Mouse (Mus musculus): ENCODE results near the gene Rap1gds1.

Gene Rap1gds1

DNA sequence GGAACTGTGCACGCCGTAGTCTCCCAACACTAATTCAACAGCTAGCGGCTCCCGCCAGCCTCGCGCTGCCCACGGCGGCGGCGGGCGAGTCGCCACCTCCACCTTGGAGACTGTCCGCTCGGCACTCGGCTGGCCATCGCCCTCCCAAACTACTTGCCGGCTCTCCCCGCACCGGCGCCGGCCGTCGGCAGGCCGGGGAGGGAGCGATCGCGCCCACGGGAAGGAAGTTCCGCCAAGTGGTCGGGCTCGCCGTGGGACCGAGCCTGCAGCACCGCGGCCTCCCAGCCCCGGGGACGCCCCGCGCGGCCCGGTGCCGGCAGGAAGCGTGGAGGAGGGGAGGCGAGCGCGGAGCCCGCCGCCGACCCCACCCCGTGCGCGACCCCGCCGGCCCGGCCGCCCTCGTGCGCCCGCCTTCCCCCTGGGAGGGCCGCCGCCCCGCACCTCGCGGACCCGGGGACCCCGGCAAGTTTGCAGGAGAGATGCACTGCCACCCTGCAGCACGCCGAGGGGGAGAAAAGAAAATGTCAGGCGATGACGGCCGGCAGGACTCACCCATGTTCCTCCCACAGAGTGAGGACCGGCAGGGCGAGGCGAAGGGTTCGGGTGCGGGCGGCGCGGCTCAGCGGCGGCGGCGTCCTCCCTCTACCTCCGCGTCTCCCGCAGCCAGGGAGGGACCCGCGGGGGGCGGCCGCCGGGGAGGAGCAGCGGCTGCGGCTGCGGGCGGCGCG is at the start of gene Rap1gds1:
Gene Rap1gds1 (minus strand): TSS at position 718 of the 728 bp plus-strand sequence.
- peak; percentile 9 to 28 for DNase-seq (ENCODE audit: low read depth in 1 of 2, low spot score in 2 of 2)

DNA sequence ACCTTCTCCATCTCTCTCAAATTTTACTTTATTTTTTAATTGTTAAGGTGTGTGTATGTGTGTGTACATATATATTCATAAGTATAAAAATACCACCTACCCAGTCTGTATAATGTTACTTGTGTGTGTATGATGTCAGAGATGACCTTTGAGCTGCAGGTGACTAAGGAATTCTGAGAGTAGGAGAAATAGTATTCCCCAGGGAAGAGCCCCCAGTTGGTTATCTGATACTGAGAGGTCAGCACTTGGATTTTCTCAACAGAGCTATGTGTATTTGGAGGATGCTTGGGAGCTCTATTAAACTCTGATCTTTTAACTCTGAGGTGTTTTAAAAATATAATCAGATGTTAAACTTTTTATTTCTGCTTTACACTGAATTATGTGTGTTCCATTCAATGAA is 43.4 kb upstream of the Rap1gds1 start:
- no peak for DNase-seq (ENCODE audit: low read depth in 1 of 2, low spot score in 2 of 2)

GRCm38 (mm10) chr3:139116733-139117337 is 41.8 kb upstream of the Rap1gds1 start:
- no peak for DNase-seq (ENCODE audit: low read depth in 1 of 2, low spot score in 2 of 2)

- no peak for DNase-seq (ENCODE audit: low read depth in 1 of 2, low spot score in 2 of 2)
Measured at GRCm38 (mm10) chr3:139112335-139112973, 37.5 kb upstream of the Rap1gds1 start.

- DNase-seq (ENCODE audit: low read depth in 1 of 2, low spot score in 2 of 2) = no peak
Measured at GRCm38 (mm10) chr3:139111877-139112276, 36.9 kb upstream of the Rap1gds1 start.

- DNase-seq (ENCODE audit: low read depth in 1 of 2, low spot score in 2 of 2) = no peak
Measured at GRCm38 (mm10) chr3:139108176-139108575, 33.2 kb upstream of the Rap1gds1 start.

DNA sequence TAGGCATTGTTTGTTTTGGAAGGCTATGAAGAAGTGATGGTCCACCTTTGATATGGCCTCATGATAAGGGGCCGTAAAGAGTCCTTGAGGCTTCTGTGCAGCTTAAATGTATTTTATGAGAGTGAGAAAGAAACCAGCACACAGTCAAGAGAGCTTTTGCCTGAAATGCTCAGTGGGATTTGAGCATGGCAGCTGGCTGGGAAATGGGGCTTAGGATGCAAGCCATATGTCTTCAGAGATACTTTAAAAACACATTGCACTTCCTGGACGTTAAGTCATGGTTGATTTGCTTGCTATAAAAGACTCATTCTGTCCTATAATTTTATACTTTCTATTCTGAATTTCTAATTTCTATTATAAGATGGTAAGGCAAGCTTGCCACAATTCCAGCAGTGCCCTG is 28.9 kb upstream of the Rap1gds1 start:
- DNase-seq (ENCODE audit: low read depth in 1 of 2, low spot score in 2 of 2) = no peak

- DNase-seq (ENCODE audit: low read depth in 1 of 2, low spot score in 2 of 2) = no peak
Measured at GRCm38 (mm10) chr3:139103346-139103745, 28.3 kb upstream of the Rap1gds1 start.

- DNase-seq (ENCODE audit: low read depth in 1 of 2, low spot score in 2 of 2) = no peak
Measured at GRCm38 (mm10) chr3:139101941-139102340, 26.9 kb upstream of the Rap1gds1 start.

DNA sequence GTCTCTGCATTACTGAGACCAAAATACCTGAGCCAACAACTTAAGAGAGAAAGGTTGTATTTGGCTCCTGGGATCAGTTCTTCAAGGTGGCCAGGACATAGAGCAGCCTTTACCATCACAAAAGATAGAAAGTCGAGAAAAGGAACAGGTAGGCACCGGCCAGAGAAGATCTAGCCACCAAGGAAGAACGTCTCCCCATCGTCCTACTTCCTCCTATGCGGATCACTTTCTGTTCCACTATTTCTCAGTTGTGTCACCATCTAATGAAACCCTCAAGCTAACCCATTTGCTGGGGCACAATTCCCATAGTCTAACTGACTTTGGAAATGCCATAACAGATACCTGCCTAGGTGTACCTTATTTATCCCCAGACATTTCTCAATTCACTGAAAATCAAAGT is 24.3 kb upstream of the Rap1gds1 start:
- DNase-seq (ENCODE audit: low read depth in 1 of 2, low spot score in 2 of 2) = no peak

- DNase-seq (ENCODE audit: low read depth in 1 of 2, low spot score in 2 of 2) = no peak
Measured at GRCm38 (mm10) chr3:139095894-139096293, 20.9 kb upstream of the Rap1gds1 start.

DNA sequence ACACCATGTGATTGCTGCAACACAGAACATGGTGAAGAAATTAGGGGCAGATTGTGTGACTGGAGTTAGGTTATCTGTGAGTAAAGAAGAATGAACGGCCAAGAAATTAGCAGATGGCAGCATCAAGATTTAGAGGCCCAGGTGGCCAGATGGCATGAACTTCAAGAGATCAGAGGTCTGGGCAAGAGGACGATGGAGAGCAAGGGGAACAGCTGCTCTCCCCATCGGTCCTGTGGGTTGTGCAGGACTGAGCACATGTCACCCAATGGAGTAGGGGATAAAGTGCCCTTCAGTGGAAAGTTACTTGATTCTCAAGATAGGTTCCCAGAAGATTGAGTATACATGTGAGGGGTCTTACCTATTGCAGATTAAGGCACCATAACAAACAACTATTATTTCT is 13.5 kb upstream of the Rap1gds1 start:
- no peak for DNase-seq (ENCODE audit: low read depth in 1 of 2, low spot score in 2 of 2)

- no peak for DNase-seq (ENCODE audit: low read depth in 1 of 2, low spot score in 2 of 2)
Measured at GRCm38 (mm10) chr3:139083778-139084539, 9.0 kb upstream of the Rap1gds1 start.

DNA sequence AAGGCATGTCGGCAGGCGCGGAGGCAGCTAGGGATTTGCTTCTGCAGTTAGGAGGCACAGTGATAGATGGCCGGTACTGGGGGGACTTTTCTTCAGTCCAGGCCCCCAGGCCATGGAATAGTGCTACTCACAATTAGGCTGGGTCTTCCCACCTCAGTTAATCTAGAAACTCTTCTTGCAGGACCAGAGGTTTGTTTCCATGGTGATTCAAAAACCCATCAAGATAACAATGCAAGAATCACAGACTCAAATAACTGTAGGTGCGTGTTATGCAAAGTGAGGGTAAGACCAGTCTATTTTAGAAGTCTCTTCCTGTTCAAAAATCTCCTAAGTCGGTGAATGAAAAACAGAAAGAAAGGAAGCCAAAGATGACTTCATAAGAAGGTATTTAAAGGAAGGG is 4.8 kb upstream of the Rap1gds1 start:
- no peak for DNase-seq (ENCODE audit: low read depth in 1 of 2, low spot score in 2 of 2)

- DNase-seq (ENCODE audit: low read depth in 1 of 2, low spot score in 2 of 2) = no peak
Measured at GRCm38 (mm10) chr3:139078010-139078409, 3.0 kb upstream of the Rap1gds1 start.

GRCm38 (mm10) chr3:139076059-139076455 is 1.1 kb upstream of the Rap1gds1 start:
- DNase-seq (ENCODE audit: low read depth in 1 of 2, low spot score in 2 of 2) = no peak

- DNase-seq (ENCODE audit: low read depth in 1 of 2, low spot score in 2 of 2) = peak; percentile 24 to 81
Measured at GRCm38 (mm10) chr3:139075333-139076058, 495 bp upstream of the Rap1gds1 start.

DNA sequence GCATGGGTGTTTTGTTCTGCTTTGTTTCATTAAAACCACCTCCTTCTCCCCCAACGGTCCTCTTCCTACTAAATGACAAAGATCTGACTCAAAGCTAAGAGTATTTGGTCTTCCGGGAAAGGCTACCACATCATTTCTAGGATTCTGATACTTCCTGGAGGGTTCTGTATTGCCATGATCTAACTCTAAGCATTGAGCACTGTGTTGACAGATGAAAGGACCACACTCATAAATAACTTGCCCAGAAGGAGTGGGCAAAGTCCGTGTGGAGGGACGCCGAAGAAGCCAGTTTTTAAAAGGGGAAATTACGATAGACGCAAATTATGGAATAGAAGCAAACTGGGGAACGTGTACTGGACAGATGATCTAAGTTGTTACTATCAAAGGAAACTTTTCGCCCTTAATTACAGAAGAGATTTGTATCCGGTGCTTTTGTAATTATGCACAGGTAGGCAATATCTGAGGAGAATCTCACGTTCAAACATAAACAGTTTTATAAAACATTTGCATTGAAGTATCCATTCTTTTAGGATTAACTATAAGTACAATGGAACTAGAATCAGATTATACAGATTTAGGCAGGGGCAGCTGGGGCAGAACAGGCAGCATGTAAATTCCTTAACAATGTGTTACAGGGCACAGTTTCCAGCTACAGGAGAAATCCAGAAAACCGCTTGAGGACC is 1.1 kb downstream of the Rap1gds1 start:
- DNase-seq (ENCODE audit: low read depth in 1 of 2, low spot score in 2 of 2) = no peak

DNA sequence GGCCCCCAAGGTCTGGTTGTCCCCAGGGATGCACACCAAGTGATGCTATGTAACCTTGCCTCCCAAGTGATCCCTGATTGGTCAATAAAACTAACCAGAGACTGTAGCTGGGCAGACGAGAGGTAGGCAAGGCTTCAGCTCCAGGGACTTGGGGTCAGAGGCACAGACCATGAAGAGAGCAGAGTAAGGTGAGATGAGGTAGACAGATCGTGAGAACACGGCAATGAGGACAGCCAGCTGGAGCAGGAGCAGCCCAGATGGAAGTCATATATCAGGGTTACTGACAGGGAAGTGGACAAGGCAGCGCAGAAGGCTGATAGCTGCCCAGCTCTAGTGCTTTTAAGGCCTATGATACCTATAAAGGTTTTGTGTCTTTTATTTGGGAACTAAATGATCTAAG is 5.5 kb downstream of the Rap1gds1 start:
- DNase-seq (ENCODE audit: low read depth in 1 of 2, low spot score in 2 of 2) = no peak

DNA sequence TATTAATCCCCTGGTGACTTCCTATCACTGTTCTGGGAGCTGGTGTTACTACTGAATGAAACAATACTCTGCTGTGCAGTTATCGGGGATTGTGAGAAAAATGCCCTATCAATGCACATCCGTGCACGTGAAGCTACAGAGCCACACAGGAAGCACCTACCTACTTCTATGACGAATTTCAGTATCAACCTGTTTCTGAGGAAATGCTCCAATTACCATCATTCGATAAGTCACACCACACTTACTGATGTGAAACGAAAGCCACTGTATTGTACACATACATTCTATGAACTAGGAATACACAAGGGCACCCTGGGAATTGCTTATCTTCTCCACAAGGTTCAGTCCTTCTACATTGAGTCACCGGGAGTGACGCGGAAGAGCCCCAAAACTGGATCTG is 10.9 kb downstream of the Rap1gds1 start:
- DNase-seq (ENCODE audit: low read depth in 1 of 2, low spot score in 2 of 2) = no peak
